Mouse (Mus musculus) intestine, embryonic 15.5 days (tissue): ENCODE measurements around the gene Eif2a. TPM values are rescaled to one million over a fixed set of nuclear protein-coding genes. Genes with fewer than 3 reads are reported as not detected.

Experiments used
- ATAC-seq: fragments of 200-750 bp; cut with Nextera tagmentation; 2 replicates; pipeline ENCODE4 v1.8.0; 2017; ENCODE audit warnings: moderate TSS enrichment, moderate library complexity
- H3K27ac ChIP-seq: fragments of 300-500 bp; sonication (generic); 2 replicates; pipeline ENCODE4 v1.5.1; 2015; ENCODE audit warnings: mild to moderate bottlenecking, inconsistent platforms
- H3K27me3 ChIP-seq: fragments of 300-500 bp; sonication (generic); replicated peaks from 2 replicates; pipeline ENCODE4 v1.6.1; 2015; ENCODE audit warnings: inconsistent platforms
- H3K36me3 ChIP-seq: fragments of 300-500 bp; sonication (generic); 2 replicates; pipeline ENCODE4 v1.6.1; 2015; ENCODE audit warnings: inconsistent platforms
- H3K4me1 ChIP-seq: fragments of 300-500 bp; sonication (generic); replicated peaks from 2 replicates; pipeline ENCODE4 v1.6.1; 2015; ENCODE audit warnings: inconsistent platforms
- H3K4me2 ChIP-seq: fragments of 300-500 bp; sonication (generic); replicated peaks from 2 replicates; pipeline ENCODE4 v1.6.1; 2015; ENCODE audit warnings: mild to moderate bottlenecking, inconsistent platforms
- H3K4me3 ChIP-seq: fragments of 300-500 bp; sonication (generic); replicated peaks from 2 replicates; pipeline ENCODE4 v1.5.1; 2015; ENCODE audit warnings: inconsistent platforms
- H3K9ac ChIP-seq: fragments of 300-500 bp; sonication (generic); 2 replicates; pipeline ENCODE4 v1.6.1; 2015; ENCODE audit warnings: inconsistent platforms
- H3K9me3 ChIP-seq: fragments of 300-500 bp; sonication (generic); 2 replicates; pipeline ENCODE4 v1.6.1; 2016; ENCODE audit warnings: inconsistent platforms
- WGBS: fragments of 180-500 bp; shearing (Covaris S2); methylation state at CpG from one replicate; pipeline ENCODE4 v1.1.7; 2015; 5-methylcytosine and 5-hydroxymethylcytosine counted together
- polyA plus RNA-seq: library from polyadenylated mRNA; unstranded; fragments of >200 nt; fragmentation: Nextera tagmentation; extraction: Ambion mirVana; gene quantifications from 2 replicates; pipeline ENCODE4 v1.2.1, GENCODE M21; 2015

Eif2a gene
- polyA plus RNA-seq = 51.7 and 58.4 TPM in 2 replicates

GRCm38 (mm10) chr3:58525652-58526407 lies at the start of gene Eif2a, which contains the start of gene Serp1:
Gene Eif2a (plus strand): TSS chr3:58525821.
Gene Serp1 (minus strand): TSS chr3:58525892.
- Histone ChIP-seq H3K27ac (peak within 1 kb of the TSS; percentile 94), H3K36me3 (0 out of 2 replicates have a peak, but pooled peaks cover 6% of the 10 kb centered on the region), H3K27me3 (no peaks in the 10 kb centered on the region), H3K4me3 (peak within 1 kb of the TSS; percentile 95), H3K9me3 (no peaks in the 10 kb centered on the region), H3K4me1 (no peaks in the 10 kb centered on the region), H3K9ac (peak within 1 kb of the TSS; percentile 99), H3K4me2 (peak within 1 kb of the TSS; percentile 59)
- whole genome bisulfite sequencing = under 1% methylated on average over 57 of the region's 57 CpGs
- ATAC-seq = peak; percentile 99

- Histone ChIP-seq H3K4me1 (no peaks in the 10 kb centered on the region), H3K9ac (no peak overlapping the region)
These were observed 46.7 kb upstream of the Eif2a start for GRCm38 (mm10) chr3:58478755-58479455.

GRCm38 (mm10) chr3:58485883-58486282 lies 39.7 kb upstream of the Eif2a start:
- no peak for ATAC-seq
- H3K9me3 ChIP-seq = no peaks in the 10 kb centered on the region
- 67% methylated on average over 7 of the region's 7 CpGs for WGBS

More at GRCm38 (mm10) chr3:58478755-58479455, 46.7 kb upstream of the Eif2a start:
- Histone ChIP-seq H3K4me3 (no peak overlapping the region), H3K27ac (no peak overlapping the region), H3K36me3 (no peaks in the 10 kb centered on the region), H3K9me3 (no peaks in the 10 kb centered on the region), H3K27me3 (no peaks in the 10 kb centered on the region), H3K4me2 (no peak overlapping the region)
- no peak for ATAC-seq
- WGBS = 93% methylated on average over 2 of the region's 2 CpGs

GRCm38 (mm10) chr3:58487121-58487520 lies 38.5 kb upstream of the Eif2a start:
- no peaks in the 10 kb centered on the region for H3K36me3 ChIP-seq
- no peaks in the 10 kb centered on the region for H3K9me3 ChIP-seq
- no peak overlapping the region for H3K4me2 ChIP-seq
- no peaks in the 10 kb centered on the region for H3K4me1 ChIP-seq
- 68% methylated on average over 3 of the region's 3 CpGs for WGBS
- no peak for ATAC-seq
- no peak overlapping the region for H3K27ac ChIP-seq
- no peaks in the 10 kb centered on the region for H3K27me3 ChIP-seq
- no peak overlapping the region for H3K9ac ChIP-seq
- H3K4me3 ChIP-seq = no peak overlapping the region

More at GRCm38 (mm10) chr3:58485883-58486282, 39.7 kb upstream of the Eif2a start:
- Histone ChIP-seq H3K4me1 (no peaks in the 10 kb centered on the region), H3K27me3 (no peaks in the 10 kb centered on the region), H3K4me3 (no peak overlapping the region), H3K36me3 (no peaks in the 10 kb centered on the region), H3K4me2 (no peak overlapping the region), H3K9ac (no peak overlapping the region), H3K27ac (no peak overlapping the region)

GRCm38 (mm10) chr3:58487999-58488775 lies 37.4 kb upstream of the Eif2a start:
- H3K4me1 ChIP-seq = no peaks in the 10 kb centered on the region
- no peak for ATAC-seq
- H3K27ac ChIP-seq = no peak overlapping the region
- H3K9ac ChIP-seq = no peak overlapping the region
- no peak overlapping the region for H3K4me3 ChIP-seq
- H3K9me3 ChIP-seq = no peaks in the 10 kb centered on the region
- no peaks in the 10 kb centered on the region for H3K36me3 ChIP-seq
- WGBS = 69% methylated on average over 7 of the region's 8 CpGs
- no peak overlapping the region for H3K4me2 ChIP-seq
- H3K27me3 ChIP-seq = no peaks in the 10 kb centered on the region

- H3K9me3 ChIP-seq = no peaks in the 10 kb centered on the region
- no peaks in the 10 kb centered on the region for H3K4me1 ChIP-seq
- H3K27me3 ChIP-seq = no peaks in the 10 kb centered on the region
- H3K9ac ChIP-seq = no peak overlapping the region
- no peak for ATAC-seq
- H3K4me3 ChIP-seq = no peak overlapping the region
- no peak overlapping the region for H3K27ac ChIP-seq
- no peak overlapping the region for H3K4me2 ChIP-seq
- WGBS = 71% methylated on average over 7 of the region's 7 CpGs
- H3K36me3 ChIP-seq = no peaks in the 10 kb centered on the region
These were observed 34.8 kb upstream of the Eif2a start for GRCm38 (mm10) chr3:58490787-58491186.

GRCm38 (mm10) chr3:58493621-58494020 lies 32.0 kb upstream of the Eif2a start:
- Histone ChIP-seq H3K36me3 (no peaks in the 10 kb centered on the region), H3K4me1 (no peaks in the 10 kb centered on the region), H3K27ac (no peak overlapping the region), H3K9me3 (no peaks in the 10 kb centered on the region), H3K27me3 (no peaks in the 10 kb centered on the region), H3K4me2 (no peak overlapping the region), H3K4me3 (no peak overlapping the region), H3K9ac (no peak overlapping the region)
- ATAC-seq = no peak
- 54% methylated on average over 4 of the region's 4 CpGs for WGBS

GRCm38 (mm10) chr3:58501961-58502360 lies 23.7 kb upstream of the Eif2a start:
- Histone ChIP-seq H3K9me3 (no peaks in the 10 kb centered on the region), H3K27me3 (no peaks in the 10 kb centered on the region), H3K27ac (no peak overlapping the region), H3K9ac (no peak overlapping the region), H3K4me3 (no peak overlapping the region), H3K4me2 (no peak overlapping the region), H3K36me3 (no peaks in the 10 kb centered on the region), H3K4me1 (no peaks in the 10 kb centered on the region)
- WGBS = 63% methylated on average over 2 of the region's 2 CpGs
- ATAC-seq = no peak

GRCm38 (mm10) chr3:58503720-58504333 lies 21.8 kb upstream of the Eif2a start:
- H3K4me3 ChIP-seq = no peak overlapping the region
- H3K9me3 ChIP-seq = no peaks in the 10 kb centered on the region
- H3K4me1 ChIP-seq = no peaks in the 10 kb centered on the region
- ATAC-seq = no peak
- no peak overlapping the region for H3K27ac ChIP-seq
- WGBS = 70% methylated on average over 3 of the region's 3 CpGs
- no peaks in the 10 kb centered on the region for H3K36me3 ChIP-seq
- H3K9ac ChIP-seq = no peak overlapping the region
- no peaks in the 10 kb centered on the region for H3K27me3 ChIP-seq
- H3K4me2 ChIP-seq = no peak overlapping the region

GRCm38 (mm10) chr3:58504676-58505075 lies 20.9 kb upstream of the Eif2a start:
- no peak for ATAC-seq
- Histone ChIP-seq H3K9me3 (no peaks in the 10 kb centered on the region), H3K4me3 (no peak overlapping the region), H3K27me3 (no peaks in the 10 kb centered on the region), H3K4me2 (no peak overlapping the region), H3K9ac (no peak overlapping the region), H3K36me3 (no peaks in the 10 kb centered on the region), H3K27ac (no peak overlapping the region), H3K4me1 (no peaks in the 10 kb centered on the region)

- H3K9ac ChIP-seq = no peak overlapping the region
- 80% methylated on average over 7 of the region's 7 CpGs for WGBS
- no peaks in the 10 kb centered on the region for H3K36me3 ChIP-seq
- no peaks in the 10 kb centered on the region for H3K4me1 ChIP-seq
- no peak overlapping the region for H3K4me2 ChIP-seq
- no peak overlapping the region for H3K4me3 ChIP-seq
- no peaks in the 10 kb centered on the region for H3K27me3 ChIP-seq
- no peaks in the 10 kb centered on the region for H3K9me3 ChIP-seq
- no peak overlapping the region for H3K27ac ChIP-seq
- no peak for ATAC-seq
These were observed 17.4 kb upstream of the Eif2a start for GRCm38 (mm10) chr3:58508020-58508750.
